ENCODE assay signal across 10 mouse cellular contexts in the genomic region with DNA sequence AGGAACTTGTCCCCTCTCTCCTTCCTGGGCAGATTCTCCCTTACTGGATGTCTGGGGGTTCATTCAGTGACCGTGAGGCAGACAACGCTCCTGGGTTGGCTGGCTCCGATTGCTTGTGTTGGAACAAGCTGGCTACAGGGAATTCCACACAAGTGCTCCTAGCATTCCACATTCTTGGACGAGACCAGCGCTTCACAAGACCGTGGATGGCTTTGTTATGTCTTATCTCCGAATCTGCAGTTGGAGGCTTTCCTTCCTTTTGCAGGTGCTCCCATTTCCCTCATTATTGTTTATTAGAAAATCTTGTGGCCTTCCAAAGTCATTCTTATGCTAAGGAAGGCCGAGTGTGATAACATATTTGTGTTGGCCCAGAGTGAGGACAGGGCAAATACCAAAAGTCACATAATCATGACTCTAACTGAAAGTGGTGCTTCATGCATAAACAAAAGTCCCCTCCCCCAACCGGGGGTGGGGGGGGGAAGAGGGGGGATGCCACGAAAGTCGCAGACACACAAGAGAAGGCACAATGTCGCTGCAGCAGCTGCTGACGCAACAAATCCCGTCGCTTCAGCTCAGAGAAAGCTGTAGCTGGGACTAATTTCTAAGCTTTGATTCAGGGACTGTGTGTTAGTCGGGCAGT.
DNase-seq lines count a peak whose midpoint lies in the region; ATAC-seq lines count a peak whose summit lies in the region.
"Had no signal": no experiment of that assay in that cellular context is flagged by ENCODE, and none has a peak within 500 bp of the region (broad histone marks: within the 10 kb centered on the region; RNA-seq: fewer than 3 reads in every experiment).

No protein-coding gene starts in this region.

- WGBS in kidney, embryonic 16.5 days, result 54% methylated on average over 16 of the region's 16 CpGs
- 40% methylated on average over 16 of the region's 16 CpGs for WGBS in heart, embryonic 14.5 days

- no peak for ATAC-seq in kidney, embryonic 16.5 days (ENCODE audit: low FRiP score, low TSS enrichment)
- ATAC-seq in heart, embryonic 14.5 days (ENCODE audit: insufficient number of reproducible peaks, insufficient read depth, low FRiP score, low read depth), result peak; percentile 69
- ATAC-seq: forebrain, embryonic 13.5 days had no signal

- no peaks in the 10 kb centered on the region for H3K27me3 ChIP-seq in kidney, embryonic 16.5 days (ENCODE audit: insufficient read depth, low read length)
- H3K27me3 ChIP-seq in heart, embryonic 14.5 days (ENCODE audit: control insufficient read depth, insufficient read depth, low read length), result no peaks in the 10 kb centered on the region
- H3K27me3 ChIP-seq: forebrain, embryonic 13.5 days had no signal

- peak; percentile 35 for DNase-seq in kidney, adult 18-20 months
- DNase-seq in kidney, postnatal 36 days, result peak; percentile 36 to 49
- peak; percentile 37 for DNase-seq in skeletal muscle tissue, adult 2 months (ENCODE audit: low read depth, low spot score)
- no peak for DNase-seq in cerebellum, adult 8-10 months
- DNase-seq in urinary bladder, postnatal 36 days (ENCODE audit: low spot score in 2 of 2), result no peak
- DNase-seq in cerebellum, adult 11 months, result no peak

- no peak overlapping the region for H3K4me2 ChIP-seq in kidney, embryonic 16.5 days (replicated peaks; ENCODE audit: low read depth, low read length)
- 0 out of 2 replicates have a peak overlapping the region, but pooled peaks have one; percentile 1 for H3K4me2 ChIP-seq in heart, embryonic 14.5 days (ENCODE audit: low read length)
- H3K4me2 ChIP-seq: forebrain, embryonic 13.5 days had no signal

- H3K9me3 ChIP-seq in kidney, embryonic 16.5 days (ENCODE audit: low read length), result no peaks in the 10 kb centered on the region
- no peaks in the 10 kb centered on the region for H3K9me3 ChIP-seq in heart, embryonic 14.5 days (ENCODE audit: control insufficient read depth, low read length)
- H3K9me3 ChIP-seq: forebrain, embryonic 13.5 days had no signal

- H3K9ac ChIP-seq in kidney, embryonic 16.5 days (replicated peaks; ENCODE audit: low read length), result no peak overlapping the region
- H3K9ac ChIP-seq in heart, embryonic 14.5 days (ENCODE audit: low read length), result no peak overlapping the region
- H3K9ac ChIP-seq: forebrain, embryonic 13.5 days had no signal

- H3K4me1 ChIP-seq in kidney, embryonic 16.5 days (ENCODE audit: insufficient read depth, low read length), result no peaks in the 10 kb centered on the region
- H3K4me1 ChIP-seq in heart, embryonic 14.5 days (ENCODE audit: control insufficient read depth in 2 of 2, insufficient read depth in 2 of 2, low read length in 2 of 2), result peaks cover 4 to 7% of the 10 kb centered on the region in 2 experiments; a peak in 3 of 4 replicates
- H3K4me1 ChIP-seq: forebrain, embryonic 13.5 days had no signal

- H3K36me3 ChIP-seq in kidney, embryonic 16.5 days (ENCODE audit: insufficient read depth, low read length), result no peaks in the 10 kb centered on the region
- no peaks in the 10 kb centered on the region for H3K36me3 ChIP-seq in heart, embryonic 14.5 days (ENCODE audit: control insufficient read depth, insufficient read depth, low read length)

- no peak overlapping the region for H3K4me3 ChIP-seq in kidney, embryonic 16.5 days (ENCODE audit: low read length)
- H3K4me3 ChIP-seq in heart, embryonic 14.5 days (ENCODE audit: control insufficient read depth in 1 of 2, insufficient read depth in 1 of 2, low read depth in 1 of 2, low read length in 2 of 2), result no peak overlapping the region
- H3K4me3 ChIP-seq: forebrain, embryonic 13.5 days had no signal

- H3K27ac ChIP-seq in kidney, embryonic 16.5 days (ENCODE audit: low read length), result no peak overlapping the region; the same call in 1 of the 2 replicates
- H3K27ac ChIP-seq in heart, embryonic 14.5 days (replicated peaks in 1 of 2; ENCODE audit: control insufficient read depth in 1 of 2, insufficient read depth in 1 of 2, low read depth in 2 of 2, low read length in 2 of 2), result peak overlapping the region; percentile 15 to 39; a peak in 3 of 4 replicates
- H3K27ac ChIP-seq: forebrain, embryonic 13.5 days; macrophage had no signal

Comparison
In these comparisons a context has a peak if more than half of its experiments do, and no peak if none do; other contexts are left out.
1. DNase-seq: peak in kidney, adult 18-20 months (single experiment), kidney, postnatal 36 days (2 of 2) and skeletal muscle tissue, adult 2 months (single experiment); none in cerebellum, adult 8-10 months (single experiment), urinary bladder, postnatal 36 days (0 of 2) and cerebellum, adult 11 months (single experiment).